Mouse (Mus musculus) limb, embryonic 14.5 days (tissue): Measurements from ENCODE around the gene Degs2. TPM values are rescaled to one million over a fixed set of nuclear protein-coding genes. Genes with fewer than 3 reads are reported as not detected.

Experiments used
- ATAC-seq: fragments of 200-750 bp; cut with Nextera tagmentation; 2 replicates; pipeline ENCODE4 v1.8.0; 2017; ENCODE audit warnings: low read depth, moderate number of reproducible peaks, moderate TSS enrichment; ENCODE audit not compliant: low FRiP score
- DNase-seq: peaks from one replicate; pipeline ENCODE4 v3.0.0-alpha.2; 2015; ENCODE audit warnings: low spot score
- H3K27ac ChIP-seq: fragments of 300-500 bp; sonication (generic); replicated peaks from 2 replicates; pipeline ENCODE4 v1.5.1; 2014; ENCODE audit warnings: low read depth, mild to moderate bottlenecking, low read length, moderate library complexity, mixed read lengths
- H3K27me3 ChIP-seq: fragments of 300-500 bp; sonication (generic); 2 replicates; pipeline ENCODE4 v1.6.1; 2014; ENCODE audit warnings: low read length, mixed read lengths; ENCODE audit not compliant: control insufficient read depth, insufficient read depth
- H3K36me3 ChIP-seq: fragments of 300-500 bp; sonication (generic); 2 replicates; pipeline ENCODE4 v1.6.1; 2014; ENCODE audit warnings: mild to moderate bottlenecking, low read length, moderate library complexity, mixed read lengths; ENCODE audit not compliant: control insufficient read depth, insufficient read depth
- H3K4me1 ChIP-seq: fragments of 300-500 bp; sonication (generic); 2 replicates; pipeline ENCODE4 v1.6.1; 2014; ENCODE audit warnings: antibody characterized with exemption, low read length, mixed read lengths; ENCODE audit not compliant: control insufficient read depth, insufficient read depth
- H3K4me2 ChIP-seq: fragments of 300-500 bp; sonication (generic); replicated peaks from 2 replicates; pipeline ENCODE4 v1.6.1; 2014; ENCODE audit warnings: low read depth, mild to moderate bottlenecking, low read length, moderate library complexity; ENCODE audit not compliant: severe bottlenecking
- H3K4me3 ChIP-seq: fragments of 300-500 bp; sonication (generic); replicated peaks from 2 replicates; pipeline ENCODE4 v1.5.1; 2014; ENCODE audit warnings: low read length
- H3K9ac ChIP-seq: fragments of 300-500 bp; sonication (generic); 2 replicates; pipeline ENCODE4 v1.6.1; 2014; ENCODE audit warnings: mild to moderate bottlenecking, low read depth, low read length, moderate library complexity; ENCODE audit not compliant: severe bottlenecking
- H3K9me3 ChIP-seq: fragments of 300-500 bp; sonication (generic); 2 replicates; pipeline ENCODE4 v1.6.1; 2016; ENCODE audit warnings: low read length; ENCODE audit not compliant: control insufficient read depth
- POLR2A ChIP-seq: fragments of 200-500 bp; IDR thresholded peaks from 2 replicates; pipeline ENCODE4 v1.8.0; 2012; ENCODE audit warnings: inconsistent platforms, mild to moderate bottlenecking, moderate library complexity, borderline replicate concordance; ENCODE audit not compliant: insufficient read depth, insufficient read length; ENCODE audit errors: extremely low read depth
- WGBS: fragments of 180-500 bp; shearing (Covaris S2); extraction: QIAGEN DNeasy Blood & Tissue Kit; methylation state at CpG from one replicate; pipeline ENCODE4 v1.1.7; 2014; 5-methylcytosine and 5-hydroxymethylcytosine counted together
- polyA plus RNA-seq, 2 experiments: library from polyadenylated mRNA; depleted of rRNA in 1 of 2; stranded (reverse) in 1 of 2; unstranded in 1 of 2; fragments of >200 nt; fragmentation: Nextera tagmentation in 1 of 2; extraction: Ambion mirVana in 1 of 2; gene quantifications; 2 replicates each; pipeline versions ENCODE4 v1.2.1 to v1.2.3; 2012 to 2014

Gene Degs2
- polyA plus RNA-seq, 2 experiments = 1.1 TPM; not detected in 1

GRCm38 (mm10) chr12:108709964-108710765, 8.1 kb upstream of the Degs2 start:
- H3K4me1 ChIP-seq = no peaks in the 10 kb centered on the region
- ATAC-seq = no peak
- H3K27me3 ChIP-seq = no peaks in the 10 kb centered on the region
- H3K9me3 ChIP-seq = no peaks in the 10 kb centered on the region
- no peak overlapping the region for H3K4me2 ChIP-seq
- H3K4me3 ChIP-seq = no peak overlapping the region
- H3K36me3 ChIP-seq = no peaks in the 10 kb centered on the region
- WGBS = 81% methylated on average over 6 of the region's 6 CpGs
- H3K27ac ChIP-seq = no peak overlapping the region
- no peak for DNase-seq
- no peak overlapping the region for H3K9ac ChIP-seq
- TF ChIP-seq POLR2A = no peak

GRCm38 (mm10) chr12:108709386-108709785, 7.3 kb upstream of the Degs2 start:
- no peak for TF ChIP-seq POLR2A
- Histone ChIP-seq H3K9me3 (no peaks in the 10 kb centered on the region), H3K4me1 (no peaks in the 10 kb centered on the region), H3K27me3 (no peaks in the 10 kb centered on the region), H3K4me2 (no peak overlapping the region), H3K4me3 (no peak overlapping the region), H3K9ac (no peak overlapping the region), H3K36me3 (no peaks in the 10 kb centered on the region), H3K27ac (no peak overlapping the region)
- ATAC-seq = no peak
- no peak for DNase-seq
- 76% methylated on average over 6 of the region's 6 CpGs for WGBS

- DNase-seq = no peak
- no peak overlapping the region for H3K4me3 ChIP-seq
- 50% methylated on average over 7 of the region's 7 CpGs for WGBS
- no peak for ATAC-seq
- TF ChIP-seq POLR2A = no peak
- no peaks in the 10 kb centered on the region for H3K36me3 ChIP-seq
- H3K27me3 ChIP-seq = peaks cover 17% of the 10 kb centered on the region
- no peak overlapping the region for H3K4me2 ChIP-seq
- no peak overlapping the region for H3K9ac ChIP-seq
- no peaks in the 10 kb centered on the region; the same call in 1 of the 2 replicates for H3K4me1 ChIP-seq
- H3K27ac ChIP-seq = no peak overlapping the region
- no peaks in the 10 kb centered on the region for H3K9me3 ChIP-seq
These were observed 4.0 kb upstream of the Degs2 start for GRCm38 (mm10) chr12:108706129-108706528.

GRCm38 (mm10) chr12:108705486-108705885, 3.4 kb upstream of the Degs2 start:
- Histone ChIP-seq H3K36me3 (no peaks in the 10 kb centered on the region), H3K9me3 (no peaks in the 10 kb centered on the region), H3K9ac (no peak overlapping the region), H3K4me3 (no peak overlapping the region), H3K4me1 (no peaks in the 10 kb centered on the region; the same call in 1 of the 2 replicates), H3K27me3 (peaks cover 23% of the 10 kb centered on the region), H3K27ac (no peak overlapping the region), H3K4me2 (no peak overlapping the region)
- no peak for ATAC-seq
- DNase-seq = no peak
- TF ChIP-seq POLR2A = no peak
- 85% methylated on average over 6 of the region's 6 CpGs for WGBS

GRCm38 (mm10) chr12:108701221-108701620, 894 bp downstream of the Degs2 start:
- no peak for TF ChIP-seq POLR2A
- H3K4me1 ChIP-seq = no peaks in the 10 kb centered on the region; the same call in 1 of the 2 replicates
- no peak overlapping the region for H3K4me2 ChIP-seq
- no peaks in the 10 kb centered on the region for H3K36me3 ChIP-seq
- no peak overlapping the region for H3K9ac ChIP-seq
- ATAC-seq = no peak
- H3K4me3 ChIP-seq = no peak overlapping the region
- 60% methylated on average over 2 of the region's 2 CpGs for WGBS
- no peak overlapping the region for H3K27ac ChIP-seq
- no peak for DNase-seq
- H3K27me3 ChIP-seq = peaks cover 27% of the 10 kb centered on the region
- no peaks in the 10 kb centered on the region for H3K9me3 ChIP-seq
